Mouse (Mus musculus) sigmoid colon, adult 10 weeks (tissue): ENCODE results near the gene Gm10260. TPM values are rescaled to one million over a fixed set of nuclear protein-coding genes. Genes with fewer than 3 reads are reported as not detected.

ENCODE experiments used
- polyA plus RNA-seq: library from polyadenylated mRNA; stranded (reverse); fragments of 350-450 nt; fragmentation: Illumina TruSeq; extraction: RNeasy Lipid Tissue Mini Kit (QIAGEN cat#74804); gene quantifications from one replicate; pipeline ENCODE4 v1.2.3, GENCODE M21; 2014; ENCODE audit warnings: low read depth, low replicate concordance

Gene Gm10260
- polyA plus RNA-seq, result not detected

GRCm38 (mm10) chr13:97760532-97760931, at the start of gene Gm10260:
TSS of gene Gm10260 (minus strand) at chr13:97760632.

